Mouse (Mus musculus): ENCODE measurements around the gene Apex1. TPM values are rescaled to one million over a fixed set of nuclear protein-coding genes. Genes with fewer than 3 reads are reported as not detected.
"Not testable (repeated sequence)": the region's sequence is repeated elsewhere in the genome, so short reads cannot be mapped to it uniquely, and the experiment has no call there.

The Apex1 gene
- total RNA-seq, 2 experiments from 2014 or later: 166 to 202 TPM

DNA sequence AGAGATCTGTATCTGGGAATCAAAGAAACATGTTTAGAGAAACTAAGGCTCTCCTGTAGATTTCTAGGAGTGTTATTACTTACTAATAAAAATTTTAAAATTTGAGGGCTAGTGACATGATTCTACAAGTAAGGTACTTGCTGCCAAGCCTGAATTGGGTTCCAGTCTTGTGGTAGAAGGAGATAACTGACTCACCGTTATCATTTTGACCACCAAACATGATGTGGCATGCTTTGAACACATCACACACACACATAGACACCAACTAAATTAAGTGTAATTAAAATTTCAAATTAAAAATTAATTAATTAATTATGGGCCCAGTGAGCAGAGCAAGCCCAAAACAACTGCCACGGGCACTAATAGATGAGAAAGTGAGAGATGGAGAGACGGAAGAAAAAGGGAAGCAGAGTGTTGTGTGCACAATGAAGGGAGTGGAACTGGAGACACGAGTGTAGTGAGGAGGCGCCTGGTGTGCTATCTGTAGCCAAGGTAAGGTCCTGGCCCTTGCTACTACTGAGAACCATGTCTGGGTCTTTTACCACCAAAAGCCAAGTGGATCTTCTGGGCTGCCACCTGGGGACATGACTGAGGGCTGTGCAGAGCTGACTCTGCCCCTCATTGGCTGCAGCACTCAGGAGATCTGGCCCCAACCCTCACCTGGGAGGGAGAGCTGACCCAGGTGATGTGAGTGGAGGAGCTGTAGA is 33.7 kb downstream of the Apex1 start:
- peak; percentile 39 for ATAC-seq (replicated peaks; ENCODE audit: low FRiP score, low TSS enrichment, poor library complexity, severe bottlenecking)

DNA sequence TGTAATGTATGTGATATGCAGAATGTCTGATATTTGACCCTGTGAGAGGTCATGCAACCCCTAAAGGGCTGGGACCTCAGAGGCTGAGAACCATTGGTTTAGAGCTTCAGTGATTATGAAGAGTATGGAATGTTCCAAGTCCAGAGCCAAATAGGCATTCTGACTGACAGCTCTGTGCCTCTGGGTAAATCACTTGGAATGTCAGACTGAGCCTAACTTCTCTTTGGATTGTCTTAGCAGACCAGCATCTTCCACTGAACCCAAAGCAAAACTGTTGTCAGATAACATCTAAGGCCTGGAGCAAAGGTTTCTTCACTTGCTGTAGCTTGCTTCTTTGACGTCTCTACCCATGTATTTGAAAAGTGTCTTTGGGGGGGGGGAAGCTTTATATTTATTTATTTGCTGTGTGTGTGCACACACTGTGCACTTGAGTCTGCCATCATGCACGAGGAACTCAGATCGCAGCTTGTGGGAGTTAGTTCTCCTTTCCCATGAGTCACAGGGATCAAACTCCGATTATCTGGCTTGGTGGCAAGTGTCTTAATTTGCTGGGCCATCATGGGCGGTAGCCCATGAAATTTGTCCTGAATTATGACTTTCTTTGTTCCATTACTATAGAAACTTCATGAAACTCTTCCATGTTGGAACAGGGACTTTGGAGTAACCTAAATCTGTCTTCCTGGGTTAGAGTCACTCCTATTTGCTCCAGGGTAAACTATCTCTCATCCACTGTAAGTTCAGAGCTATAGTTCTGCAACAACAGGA is 43.6 kb downstream of the Apex1 start:
- no peak for ATAC-seq (replicated peaks; ENCODE audit: low FRiP score, low TSS enrichment, poor library complexity, severe bottlenecking)

DNA sequence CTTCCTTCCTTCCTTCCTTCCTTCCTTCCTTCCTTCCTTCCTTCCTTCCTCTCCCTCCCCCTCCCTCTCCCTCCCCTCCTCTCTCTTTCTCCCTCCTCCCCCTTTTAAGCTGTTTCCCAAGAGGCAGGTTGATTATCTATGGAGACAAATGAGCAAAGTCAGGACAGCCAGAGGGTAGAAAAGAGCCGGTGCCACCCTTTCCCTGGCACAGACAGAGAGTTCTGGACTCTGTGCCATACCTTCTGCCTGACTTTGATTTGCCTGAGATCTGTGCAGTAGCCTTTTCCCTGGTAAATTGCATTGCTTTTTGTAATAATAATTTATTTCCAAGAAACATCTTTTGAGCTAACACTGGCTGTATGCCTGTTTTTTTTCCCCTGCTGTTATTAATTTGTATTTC is 44.3 kb downstream of the Apex1 start:
- ATAC-seq (replicated peaks; ENCODE audit: low FRiP score, low TSS enrichment, poor library complexity, severe bottlenecking): no peak

DNA sequence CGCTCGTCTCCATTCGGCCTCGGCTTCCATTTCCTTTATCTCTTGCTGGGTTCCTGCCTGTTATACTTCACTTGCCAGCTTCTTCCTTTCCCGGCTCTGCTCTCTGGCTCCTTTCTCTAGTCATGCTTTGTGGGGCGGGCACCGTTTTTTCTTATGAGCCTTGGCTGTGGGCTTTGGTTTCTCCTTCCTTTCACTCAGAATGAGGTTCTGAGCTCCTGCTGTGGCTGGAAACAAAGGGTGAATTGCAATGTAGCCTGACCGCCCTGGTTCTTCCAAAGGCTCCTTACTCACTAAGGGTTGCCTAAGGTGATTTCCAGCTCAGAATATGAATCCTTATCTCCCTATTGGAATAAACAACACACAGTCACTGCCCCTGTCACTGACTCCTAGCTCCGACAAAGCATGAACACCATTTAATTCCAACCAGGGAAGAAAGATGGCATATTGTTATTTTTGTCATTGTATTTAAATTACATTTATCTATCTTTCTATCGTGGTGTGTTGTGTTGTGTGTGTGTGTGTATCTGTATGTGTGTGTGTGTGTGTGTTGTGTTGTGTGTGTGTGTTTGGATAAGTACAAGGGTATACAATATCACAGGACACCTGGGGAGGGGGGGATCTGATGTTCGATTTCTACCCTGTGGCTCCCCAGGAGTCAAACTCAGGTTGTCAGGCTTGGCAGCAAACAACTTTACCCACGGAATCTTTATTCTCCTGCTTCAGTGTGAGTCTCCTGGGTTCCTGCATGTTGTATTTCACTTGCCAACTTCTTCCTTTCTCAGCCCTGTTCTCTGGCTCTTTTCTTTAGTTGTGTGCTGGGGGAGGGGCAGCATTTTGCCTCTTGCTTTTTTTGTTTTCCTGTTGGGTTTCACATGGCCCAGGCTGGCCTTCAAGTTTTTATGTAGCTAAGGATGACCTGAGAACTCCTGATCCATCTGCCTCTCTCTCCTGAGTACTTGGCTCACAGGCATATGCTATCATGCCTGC is 45.1 kb downstream of the Apex1 start:
- ATAC-seq (replicated peaks; ENCODE audit: low FRiP score, low TSS enrichment, poor library complexity, severe bottlenecking): 0 out of 2 replicates have a peak, but pooled peaks have one; percentile 32

DNA sequence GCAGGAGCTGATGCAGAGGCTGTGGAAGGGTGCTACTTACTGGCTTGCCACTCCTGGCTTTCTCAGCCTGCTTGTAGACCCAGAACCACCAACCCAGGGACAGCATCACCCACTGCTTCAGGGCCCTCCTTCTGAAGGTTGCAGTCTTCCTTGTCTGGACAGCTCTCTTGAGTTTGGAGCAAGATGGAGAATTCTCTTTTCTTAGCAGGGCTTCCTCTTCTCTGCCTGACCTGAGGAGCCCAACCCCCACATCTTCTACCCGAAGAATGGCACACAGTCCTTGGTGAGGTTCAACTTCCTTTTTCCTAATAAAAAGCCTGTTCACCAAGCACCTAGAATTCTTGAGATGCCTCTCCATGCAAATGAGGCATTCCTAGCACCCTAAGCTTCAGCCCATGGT is 46.1 kb downstream of the Apex1 start:
- no peak for ATAC-seq (replicated peaks; ENCODE audit: low FRiP score, low TSS enrichment, poor library complexity, severe bottlenecking)

DNA sequence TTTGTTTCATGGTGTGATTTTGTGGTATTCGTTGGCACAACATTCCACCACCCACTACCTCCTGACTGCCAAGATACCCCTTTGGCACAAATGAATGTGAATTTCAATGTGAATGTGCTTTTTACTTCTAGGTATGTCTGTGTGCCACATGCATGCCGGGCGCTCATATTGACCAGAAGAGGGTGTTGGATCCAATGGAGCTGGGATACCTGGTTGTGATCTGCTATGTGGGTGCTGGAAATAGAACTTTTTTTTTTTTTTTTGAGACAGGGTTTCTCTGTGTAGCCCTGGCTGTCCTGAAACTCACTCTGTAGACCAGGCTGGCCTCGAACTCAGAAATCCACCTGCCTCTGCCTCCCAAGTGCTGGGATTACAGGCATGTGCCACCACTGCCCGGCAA is 48.3 kb downstream of the Apex1 start:
- not testable (repeated sequence) for ATAC-seq (replicated peaks; ENCODE audit: low FRiP score, low TSS enrichment, poor library complexity, severe bottlenecking)

DNA sequence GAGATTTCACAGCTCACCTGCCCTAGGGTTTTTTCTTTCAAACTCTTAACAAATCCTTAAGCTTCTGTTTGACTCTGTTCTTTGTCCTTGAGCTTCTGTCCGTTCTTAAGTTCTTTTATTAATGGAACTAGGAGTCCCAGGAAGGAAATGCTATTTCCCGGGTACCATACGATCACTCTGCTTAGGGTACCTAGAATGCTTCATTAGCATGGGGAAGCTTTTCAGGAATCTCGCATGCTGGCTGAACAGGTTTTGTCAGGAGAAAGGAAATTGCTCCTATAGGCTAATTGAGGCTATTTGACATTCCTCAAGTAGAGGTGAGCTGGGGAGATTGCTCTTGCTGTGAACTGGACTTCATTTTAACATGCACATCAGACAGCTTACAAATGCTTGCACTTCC is 48.9 kb downstream of the Apex1 start:
- ATAC-seq (replicated peaks; ENCODE audit: low FRiP score, low TSS enrichment, poor library complexity, severe bottlenecking): no peak

DNA sequence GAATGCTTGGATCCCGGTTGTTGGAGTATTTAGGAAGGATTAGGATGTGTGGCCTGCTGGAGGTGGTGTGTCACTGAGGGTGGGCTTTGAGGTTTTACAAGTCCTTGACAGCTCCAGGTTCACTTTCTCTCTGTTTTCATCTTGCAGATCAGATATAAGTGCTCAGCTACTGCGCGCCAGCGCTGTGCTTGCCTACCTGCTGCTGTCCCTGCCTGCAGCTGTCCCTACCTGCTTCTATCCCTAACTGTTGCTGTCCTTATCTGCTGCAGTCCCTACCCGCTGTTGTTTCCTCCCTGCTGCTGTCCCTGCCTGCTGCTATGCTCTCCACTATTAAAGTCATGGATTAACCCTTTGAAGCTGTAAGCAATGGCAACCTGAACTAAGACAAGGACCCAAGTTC is 50.2 kb downstream of the Apex1 start:
- ATAC-seq (replicated peaks; ENCODE audit: low FRiP score, low TSS enrichment, poor library complexity, severe bottlenecking): 0 out of 2 replicates have a peak, but pooled peaks have one; percentile 19

DNA sequence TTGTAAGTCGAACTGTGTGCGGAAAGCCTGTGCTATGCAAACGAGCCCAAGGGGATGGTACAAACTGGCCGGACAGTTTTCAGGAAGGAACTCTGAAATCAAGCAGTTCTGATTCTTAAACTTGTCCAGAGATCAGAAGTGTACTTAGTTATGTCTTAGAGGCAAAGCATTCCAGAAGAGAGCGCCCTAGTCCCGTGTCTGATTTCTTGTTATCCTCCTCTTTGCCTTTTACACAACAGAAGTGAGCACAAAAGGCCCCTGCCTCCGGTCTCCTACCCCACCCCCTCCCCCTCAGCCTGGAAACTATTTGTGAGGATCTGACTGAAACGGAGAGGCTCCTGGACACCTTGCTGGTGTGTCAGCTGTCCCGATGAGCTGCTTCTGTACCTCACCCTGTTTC is 51.9 kb downstream of the Apex1 start:
- ATAC-seq (replicated peaks; ENCODE audit: low FRiP score, low TSS enrichment, poor library complexity, severe bottlenecking): no peak

Other genes starting within 250 kb of the Apex1 start
- gene Olfr747, start 231.8 kb upstream of the Apex1 start, total RNA-seq (2014; fragmentation: Nextera tagmentation): not detected in 2 replicates
- not detected in 2 replicates for gene Olfr747, start 231.8 kb upstream of the Apex1 start, total RNA-seq (2017)
- not detected in 2 replicates for gene Olfr748, start 217.6 kb upstream of the Apex1 start, total RNA-seq (2014; fragmentation: Nextera tagmentation)
- gene Olfr748, start 217.6 kb upstream of the Apex1 start, total RNA-seq (2017): not detected in 2 replicates
- gene Olfr749, start 179.9 kb upstream of the Apex1 start, total RNA-seq (2014; fragmentation: Nextera tagmentation): not detected in 2 replicates
- gene Olfr749, start 179.9 kb upstream of the Apex1 start, total RNA-seq (2017): not detected in 2 replicates
- 25.4 and 29.8 TPM in 2 replicates for gene Ttc5, start 139.4 kb upstream of the Apex1 start, total RNA-seq (2014; fragmentation: Nextera tagmentation)
- 25.4 and 36.3 TPM in 2 replicates for gene Ttc5, start 139.4 kb upstream of the Apex1 start, total RNA-seq (2017)
- not detected in 2 replicates for gene Ccnb1ip1, start 117.2 kb upstream of the Apex1 start, total RNA-seq (2014; fragmentation: Nextera tagmentation)
- not detected in 2 replicates for gene Ccnb1ip1, start 117.2 kb upstream of the Apex1 start, total RNA-seq (2017)
- 66.6 and 128 TPM in 2 replicates for gene Parp2, start 117.1 kb upstream of the Apex1 start, total RNA-seq (2014; fragmentation: Nextera tagmentation)
- 89.0 and 128 TPM in 2 replicates for gene Parp2, start 117.1 kb upstream of the Apex1 start, total RNA-seq (2017)
- gene Tep1, start 54.4 kb upstream of the Apex1 start, total RNA-seq (2014; fragmentation: Nextera tagmentation): 11.1 and 25.3 TPM in 2 replicates
- gene Tep1, start 54.4 kb upstream of the Apex1 start, total RNA-seq (2017): 2.7 and 9.1 TPM in 2 replicates
- gene Klhl33, start 27.5 kb upstream of the Apex1 start, total RNA-seq (2014; fragmentation: Nextera tagmentation): not detected in 2 replicates
- not detected in 2 replicates for gene Klhl33, start 27.5 kb upstream of the Apex1 start, total RNA-seq (2017)
- gene Osgep, start 75 bp upstream of the Apex1 start, total RNA-seq (2014; fragmentation: Nextera tagmentation): 76.3 and 83.3 TPM in 2 replicates
- 80.5 and 105 TPM in 2 replicates for gene Osgep, start 75 bp upstream of the Apex1 start, total RNA-seq (2017)
- 12.6 and 21.0 TPM in 2 replicates for gene Pip4p1, start 5.9 kb downstream of the Apex1 start, total RNA-seq (2014; fragmentation: Nextera tagmentation)
- 10.9 and 12.6 TPM in 2 replicates for gene Pip4p1, start 5.9 kb downstream of the Apex1 start, total RNA-seq (2017)
- 297 and 354 TPM in 2 replicates for gene Pnp, start 6.1 kb downstream of the Apex1 start, total RNA-seq (2014; fragmentation: Nextera tagmentation)
- gene Pnp, start 6.1 kb downstream of the Apex1 start, total RNA-seq (2017): 162 and 277 TPM in 2 replicates
- gene Gm49342, start 19.5 kb downstream of the Apex1 start, total RNA-seq (2014; fragmentation: Nextera tagmentation): not detected in 2 replicates
- 194 and 233 TPM in 2 replicates for gene Gm49342, start 19.5 kb downstream of the Apex1 start, total RNA-seq (2017)
- 28.8 and 44.9 TPM in 2 replicates for gene Pnp2, start 31.0 kb downstream of the Apex1 start, total RNA-seq (2014; fragmentation: Nextera tagmentation)
- gene Pnp2, start 31.0 kb downstream of the Apex1 start, total RNA-seq (2017): 9.8 and 12.2 TPM in 2 replicates
- not detected in 2 replicates for gene Rnase10, start 82.8 kb downstream of the Apex1 start, total RNA-seq (2014; fragmentation: Nextera tagmentation)
- gene Rnase10, start 82.8 kb downstream of the Apex1 start, total RNA-seq (2017): not detected in 2 replicates
- not detected in 2 replicates for gene Rnase9, start 116.9 kb downstream of the Apex1 start, total RNA-seq (2014; fragmentation: Nextera tagmentation)
- not detected in 2 replicates for gene Rnase9, start 116.9 kb downstream of the Apex1 start, total RNA-seq (2017)
- gene Rnase11, start 125.2 kb downstream of the Apex1 start, total RNA-seq (2014; fragmentation: Nextera tagmentation): not detected in 2 replicates
- gene Rnase11, start 125.2 kb downstream of the Apex1 start, total RNA-seq (2017): not detected in 2 replicates
- gene Rnase12, start 132.7 kb downstream of the Apex1 start, total RNA-seq (2014; fragmentation: Nextera tagmentation): not detected in 2 replicates
- 0.99 and 5.2 TPM in 2 replicates for gene Rnase12, start 132.7 kb downstream of the Apex1 start, total RNA-seq (2017)
- not detected in 2 replicates for gene Olfr750, start 149.5 kb downstream of the Apex1 start, total RNA-seq (2014; fragmentation: Nextera tagmentation)
- not detected in 2 replicates for gene Olfr750, start 149.5 kb downstream of the Apex1 start, total RNA-seq (2017)
- not detected in 2 replicates for gene Rnase4, start 166.1 kb downstream of the Apex1 start, total RNA-seq (2014; fragmentation: Nextera tagmentation)
- 0.76 TPM in 1 of 2 replicates, not detected in the other for gene Rnase4, start 166.1 kb downstream of the Apex1 start, total RNA-seq (2017)
- not detected in 2 replicates for gene Ang, start 166.2 kb downstream of the Apex1 start, total RNA-seq (2014; fragmentation: Nextera tagmentation)
- gene Ang, start 166.2 kb downstream of the Apex1 start, total RNA-seq (2017): not detected in 2 replicates
- not detected in 2 replicates for gene Eddm3b, start 189.5 kb downstream of the Apex1 start, total RNA-seq (2014; fragmentation: Nextera tagmentation)
- gene Eddm3b, start 189.5 kb downstream of the Apex1 start, total RNA-seq (2017): not detected in 2 replicates
- 2.8 and 14.6 TPM in 2 replicates for gene Rnase6, start 198.9 kb downstream of the Apex1 start, total RNA-seq (2014; fragmentation: Nextera tagmentation)
- 14.8 and 44.0 TPM in 2 replicates for gene Rnase6, start 198.9 kb downstream of the Apex1 start, total RNA-seq (2017)
- not detected in 2 replicates for gene Rnase1, start 221.8 kb downstream of the Apex1 start, total RNA-seq (2014; fragmentation: Nextera tagmentation)
- not detected in 2 replicates for gene Rnase1, start 221.8 kb downstream of the Apex1 start, total RNA-seq (2017)
- gene Rnase2b, start 237.3 kb downstream of the Apex1 start, total RNA-seq (2014; fragmentation: Nextera tagmentation): not detected in 2 replicates
- not detected in 2 replicates for gene Rnase2b, start 237.3 kb downstream of the Apex1 start, total RNA-seq (2017)

Measured in megakaryocyte-erythroid progenitor cell, adult 5-6 weeks (primary cell).